Mouse (Mus musculus) layer of hippocampus, postnatal 14 days (tissue): ENCODE results near the gene Cox6a2. TPM values are rescaled to one million over a fixed set of nuclear protein-coding genes. Genes with fewer than 3 reads are reported as not detected.

Experiments used
- total RNA-seq, 2 experiments: library from RNA; stranded (reverse); gene quantifications; 2 replicates each; pipeline ENCODE4 v1.2.3; 2021

The Cox6a2 gene
- total RNA-seq, 2 experiments from 2014 or later: 3.5 to 8.1 TPM

Other genes starting within 250 kb of the Cox6a2 start
- gene Fus, start 238.9 kb downstream of the Cox6a2 start, total RNA-seq: 100 to 1,000 TPM; 328 to 375 TPM
- 1 to 10 TPM; 1.5 to 4.3 TPM for gene Pycard, start 212.5 kb downstream of the Cox6a2 start, total RNA-seq
- gene Trim72, start 202.4 kb downstream of the Cox6a2 start, total RNA-seq: under 1 TPM; 0.25 to 0.36 TPM
- gene Itgam, start 143.7 kb downstream of the Cox6a2 start, total RNA-seq: 10 to 100 TPM; 11.1 to 13.1 TPM
- under 1 TPM in 1 of 2 experiments, not detected in 1; 0.12 TPM for gene Gm49368, start 143.7 kb downstream of the Cox6a2 start, total RNA-seq
- gene Itgax, start 76.8 kb downstream of the Cox6a2 start, total RNA-seq: under 1 TPM; 0.26 to 0.39 TPM
- gene Itgad, start 52.0 kb downstream of the Cox6a2 start, total RNA-seq: 1 to 10 TPM; 1.1 to 1.4 TPM
- 10 to 100 TPM; 10.5 to 13.7 TPM for gene Armc5, start 31.0 kb upstream of the Cox6a2 start, total RNA-seq
- 1 to 10 TPM; 3.6 to 4.1 TPM for gene 9130023H24Rik, start 31.6 kb upstream of the Cox6a2 start, total RNA-seq
- gene Tgfb1i1, start 40.4 kb upstream of the Cox6a2 start, total RNA-seq: 10 to 100 TPM; 22.6 to 24.1 TPM
- not detected for gene Slc5a2, start 59.3 kb upstream of the Cox6a2 start, total RNA-seq
- gene BC017158, start 91.8 kb upstream of the Cox6a2 start, total RNA-seq: 10 to 100 TPM; 23.6 to 24.6 TPM
- gene Rgs10, start 212.4 kb upstream of the Cox6a2 start, total RNA-seq: 10 to 100 TPM; 46.5 to 55.4 TPM